Mouse (Mus musculus) embryo, embryonic 10 days (tissue): Measurements from ENCODE around the gene Yars.

Experiments
- DNase-seq: peaks from one replicate; pipeline ENCODE4 v3.0.0-alpha.2; 2015; ENCODE audit warnings: low spot score

Gene Yars

GRCm38 (mm10) chr4:129251482-129252125 is 62.0 kb downstream of the Yars start:
- DNase-seq, result peak; percentile 68

GRCm38 (mm10) chr4:129252492-129252891 is 62.9 kb downstream of the Yars start:
- DNase-seq, result no peak

DNA sequence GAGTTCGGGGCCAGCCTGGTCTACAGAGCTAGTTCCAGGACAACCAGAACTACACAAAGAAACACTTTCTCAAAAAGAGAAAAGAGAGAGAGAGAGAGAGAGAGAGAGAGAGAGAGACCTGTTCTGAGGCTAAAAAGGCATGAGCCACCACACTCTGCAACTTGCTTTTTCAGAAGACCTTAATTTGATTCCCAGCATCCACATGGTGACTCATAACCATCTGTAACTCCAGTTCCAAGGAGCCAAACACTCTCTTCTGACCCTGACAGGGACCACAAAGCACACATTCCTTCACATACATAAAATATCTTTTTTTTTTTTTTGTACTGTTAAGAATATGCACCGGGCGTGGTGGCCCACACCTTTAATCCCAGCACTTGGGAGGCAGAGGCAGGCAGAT is 65.0 kb downstream of the Yars start:
- DNase-seq, result no peak

DNA sequence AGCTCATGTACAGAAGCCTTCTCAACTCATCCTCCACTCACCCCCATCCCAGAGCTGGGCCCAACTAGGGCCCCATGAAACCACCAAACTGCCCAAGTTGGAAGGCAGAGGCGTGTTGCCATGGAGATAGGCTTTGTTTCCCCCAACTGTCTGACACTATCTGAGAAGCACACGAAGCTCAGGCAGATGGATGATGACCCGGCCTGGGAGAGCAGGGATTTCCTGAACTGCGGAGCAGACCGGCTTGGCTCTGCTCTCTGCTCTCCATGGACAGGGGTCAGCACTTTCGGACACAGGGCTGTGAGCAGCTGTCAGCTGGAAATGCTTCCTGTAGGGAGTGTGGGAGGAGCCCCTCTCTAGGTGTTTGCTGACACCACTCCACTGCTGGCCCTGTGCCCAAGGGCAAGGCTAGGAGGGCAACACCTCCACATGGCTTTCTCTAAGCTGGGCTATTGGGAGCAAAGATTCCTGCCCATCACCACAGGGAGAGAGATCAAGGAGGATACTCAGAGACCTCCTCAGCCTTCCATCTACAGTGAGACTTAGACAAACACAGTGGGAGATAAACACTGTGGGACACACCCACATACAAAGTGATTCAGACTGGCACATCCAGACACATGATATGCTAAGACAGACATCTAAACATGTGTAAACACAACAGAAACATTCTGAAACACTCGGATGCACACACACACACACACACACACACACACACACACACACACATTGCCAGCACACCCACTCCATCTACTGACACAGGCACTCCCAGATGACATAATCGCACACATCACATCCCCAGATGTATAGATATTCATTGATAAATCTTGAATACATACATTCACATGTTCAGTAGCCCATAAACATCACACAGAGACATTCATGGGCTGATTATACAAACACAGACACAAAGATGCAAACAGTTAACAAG is 67.2 kb downstream of the Yars start:
- peak; percentile 80 for DNase-seq

DNA sequence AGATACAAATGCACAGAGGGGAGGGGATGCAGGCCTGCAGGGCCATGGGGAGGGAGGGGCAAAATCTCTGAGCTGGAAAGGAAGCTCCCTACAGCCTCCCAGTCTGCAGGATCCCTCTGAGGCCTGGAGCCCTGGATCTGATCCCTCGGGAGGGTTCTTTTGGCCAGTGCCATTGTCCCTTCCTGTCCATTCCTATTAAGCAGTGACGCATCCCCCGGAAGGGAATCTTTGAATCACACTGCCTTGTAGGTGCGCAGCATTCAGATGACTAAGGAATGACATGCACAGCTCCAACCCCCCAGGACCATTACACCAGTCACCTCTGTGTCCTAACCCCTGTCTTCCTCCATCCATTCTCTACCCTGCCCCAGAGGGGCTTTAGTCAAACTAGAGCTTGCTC is 69.5 kb downstream of the Yars start:
- no peak for DNase-seq

- DNase-seq, result no peak
These were observed 71.1 kb downstream of the Yars start for GRCm38 (mm10) chr4:129260678-129261077.

DNA sequence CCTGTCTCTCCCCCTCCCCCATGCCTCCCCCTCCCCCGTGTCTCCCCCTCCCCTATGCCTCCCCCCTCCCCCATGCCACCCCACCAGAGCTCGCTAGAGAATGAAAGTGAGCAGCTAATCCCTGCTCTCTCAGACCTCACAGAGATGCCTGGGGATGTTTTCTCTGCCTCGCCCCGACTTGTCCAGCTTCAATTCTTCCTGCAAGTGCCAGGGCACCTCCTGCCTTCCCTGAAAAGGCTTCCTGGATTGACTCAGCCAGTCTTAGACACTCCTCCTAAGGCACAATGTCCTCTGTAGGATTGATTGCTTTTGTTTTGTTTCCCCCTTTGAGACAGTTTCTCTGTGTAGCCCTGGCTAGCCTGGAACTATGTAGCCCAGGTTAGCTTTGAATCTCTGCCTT is 71.6 kb downstream of the Yars start, which contains the start of gene C77080:
TSS of gene C77080 (minus strand) at position 209 of the 400 bp plus-strand sequence.
- DNase-seq, result no peak

- DNase-seq, result peak; percentile 75
These were observed 73.9 kb downstream of the Yars start for GRCm38 (mm10) chr4:129263225-129264021.

GRCm38 (mm10) chr4:129266191-129266590 is 76.6 kb downstream of the Yars start:
- no peak for DNase-seq

DNA sequence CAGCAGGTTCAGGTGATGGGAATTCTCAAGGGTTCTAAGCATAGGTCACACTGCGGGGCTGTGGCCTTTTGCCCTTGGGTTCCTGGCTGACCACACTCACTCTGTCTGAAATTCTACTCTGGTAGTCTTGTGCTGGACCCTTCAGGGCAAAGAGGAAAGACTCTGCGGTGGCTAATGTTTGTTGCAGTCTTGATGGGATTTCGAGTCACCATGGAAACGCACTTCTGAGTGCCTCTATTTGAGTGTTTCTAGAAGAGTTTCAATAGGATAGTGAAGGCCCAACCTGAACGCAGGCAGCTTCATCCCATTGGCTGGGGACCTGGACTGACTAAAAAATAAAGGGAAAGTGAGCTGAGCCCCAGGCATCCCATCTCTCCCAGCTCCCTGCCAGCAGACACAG is 77.3 kb downstream of the Yars start:
- DNase-seq, result no peak

- DNase-seq, result no peak
These were observed 79.1 kb downstream of the Yars start for GRCm38 (mm10) chr4:129268698-129269097.
